Mouse (Mus musculus) limb, embryonic 13.5 days (tissue): ENCODE measurements at regions not wholly inside any gene's neighbourhood (a gene's known extent, or its start where the extent isn't known, plus 50 kb on each side); places are given as distances from the start of the nearest gene placed in this dataset.

Experiments
- ATAC-seq: fragments of 200-750 bp; cut with Nextera tagmentation; 2 replicates; pipeline ENCODE4 v1.8.0; 2017; ENCODE audit warnings: low read depth, moderate number of reproducible peaks, moderate TSS enrichment; ENCODE audit not compliant: low FRiP score
- H3K27ac ChIP-seq: fragments of 300-500 bp; sonication (generic); 2 replicates; pipeline ENCODE4 v1.5.1; 2015; ENCODE audit warnings: inconsistent platforms, mild to moderate bottlenecking, moderate library complexity
- H3K27me3 ChIP-seq: fragments of 300-500 bp; sonication (generic); 2 replicates; pipeline ENCODE4 v1.6.1; 2015; ENCODE audit warnings: mild to moderate bottlenecking, inconsistent platforms
- H3K36me3 ChIP-seq: fragments of 300-500 bp; sonication (generic); 2 replicates; pipeline ENCODE4 v1.6.1; 2015; ENCODE audit warnings: inconsistent platforms, mild to moderate bottlenecking, moderate library complexity
- H3K4me1 ChIP-seq: fragments of 300-500 bp; sonication (generic); 2 replicates; pipeline ENCODE4 v1.6.1; 2015; ENCODE audit warnings: inconsistent platforms
- H3K4me2 ChIP-seq: fragments of 300-500 bp; sonication (generic); replicated peaks from 2 replicates; pipeline ENCODE4 v1.6.1; 2015; ENCODE audit warnings: inconsistent platforms, mild to moderate bottlenecking, moderate library complexity
- H3K4me3 ChIP-seq: fragments of 300-500 bp; sonication (generic); 2 replicates; pipeline ENCODE4 v1.5.1; 2015; ENCODE audit warnings: moderate library complexity, mild to moderate bottlenecking, inconsistent platforms
- H3K9ac ChIP-seq: fragments of 300-500 bp; sonication (generic); 2 replicates; pipeline ENCODE4 v1.6.1; 2015; ENCODE audit warnings: mild to moderate bottlenecking, inconsistent platforms
- H3K9me3 ChIP-seq: fragments of 300-500 bp; sonication (generic); 2 replicates; pipeline ENCODE4 v1.6.1; 2016; ENCODE audit warnings: inconsistent platforms
- WGBS: fragments of 180-500 bp; shearing (Covaris S2); methylation state at CpG from one replicate; pipeline ENCODE4 v1.1.7; 2015; 5-methylcytosine and 5-hydroxymethylcytosine counted together

- 61% methylated on average over 12 of the region's 12 CpGs for WGBS
- H3K4me2 ChIP-seq: peak overlapping the region; percentile 34
Observed at GRCm38 (mm10) chr11:65475302-65475701, 205.5 kb upstream of the Myocd start.

GRCm38 (mm10) chr11:65469762-65470741 lies 200.3 kb upstream of the Myocd start:
- no peak overlapping the region for H3K27ac ChIP-seq
- 83% methylated on average over 9 of the region's 9 CpGs for WGBS
- H3K4me1 ChIP-seq: peaks cover 2% of the 10 kb centered on the region; the same call in 1 of the 2 replicates
- ATAC-seq: no peak
- H3K36me3 ChIP-seq: no peaks in the 10 kb centered on the region
- H3K9me3 ChIP-seq: no peaks in the 10 kb centered on the region
- H3K4me3 ChIP-seq: no peak overlapping the region
- no peaks in the 10 kb centered on the region for H3K27me3 ChIP-seq
- no peak overlapping the region for H3K4me2 ChIP-seq
- no peak overlapping the region for H3K9ac ChIP-seq

More at GRCm38 (mm10) chr11:65475302-65475701, 205.5 kb upstream of the Myocd start:
- H3K4me3 ChIP-seq: no peak overlapping the region
- H3K27ac ChIP-seq: no peak overlapping the region
- no peaks in the 10 kb centered on the region for H3K9me3 ChIP-seq
- no peaks in the 10 kb centered on the region for H3K36me3 ChIP-seq
- peaks cover 22% of the 10 kb centered on the region for H3K4me1 ChIP-seq
- peaks cover 4% of the 10 kb centered on the region; the same call in 1 of the 2 replicates for H3K27me3 ChIP-seq
- ATAC-seq: peak; percentile 77
- H3K9ac ChIP-seq: no peak overlapping the region

GRCm38 (mm10) chr11:65461044-65461443 lies 191.3 kb upstream of the Myocd start:
- Histone ChIP-seq H3K4me2 (no peak overlapping the region), H3K36me3 (no peaks in the 10 kb centered on the region), H3K4me3 (no peak overlapping the region), H3K9ac (no peak overlapping the region), H3K4me1 (no peaks in the 10 kb centered on the region), H3K27ac (no peak overlapping the region), H3K9me3 (no peaks in the 10 kb centered on the region), H3K27me3 (no peaks in the 10 kb centered on the region)
- ATAC-seq: no peak
- 63% methylated on average over 4 of the region's 4 CpGs for WGBS

GRCm38 (mm10) chr11:65448436-65448835 lies 178.6 kb upstream of the Myocd start:
- Histone ChIP-seq H3K9ac (no peak overlapping the region), H3K4me1 (no peaks in the 10 kb centered on the region), H3K4me3 (no peak overlapping the region), H3K36me3 (no peaks in the 10 kb centered on the region), H3K4me2 (no peak overlapping the region), H3K9me3 (no peaks in the 10 kb centered on the region), H3K27me3 (no peaks in the 10 kb centered on the region), H3K27ac (no peak overlapping the region)
- WGBS: 84% methylated on average over 3 of the region's 3 CpGs
- ATAC-seq: no peak

- Histone ChIP-seq H3K9me3 (no peaks in the 10 kb centered on the region), H3K4me1 (no peaks in the 10 kb centered on the region), H3K4me2 (no peak overlapping the region), H3K9ac (no peak overlapping the region), H3K4me3 (no peak overlapping the region), H3K27me3 (no peaks in the 10 kb centered on the region), H3K36me3 (no peaks in the 10 kb centered on the region), H3K27ac (no peak overlapping the region)
- no peak for ATAC-seq
- 85% methylated on average over 11 of the region's 11 CpGs for whole genome bisulfite sequencing
Observed at GRCm38 (mm10) chr11:65443466-65444024, 173.8 kb upstream of the Myocd start.

GRCm38 (mm10) chr11:65435699-65436161 lies 165.9 kb upstream of the Myocd start:
- no peak overlapping the region for H3K27ac ChIP-seq
- ATAC-seq: no peak

GRCm38 (mm10) chr11:65421889-65422288 lies 152.1 kb upstream of the Myocd start:
- Histone ChIP-seq H3K9ac (no peak overlapping the region), H3K4me1 (no peaks in the 10 kb centered on the region), H3K27ac (no peak overlapping the region), H3K36me3 (no peaks in the 10 kb centered on the region), H3K27me3 (no peaks in the 10 kb centered on the region), H3K4me2 (no peak overlapping the region), H3K9me3 (no peaks in the 10 kb centered on the region), H3K4me3 (no peak overlapping the region)
- no peak for ATAC-seq
- 36% methylated on average over 1 of the region's 1 CpGs for WGBS

More at GRCm38 (mm10) chr11:65435699-65436161, 165.9 kb upstream of the Myocd start:
- H3K9ac ChIP-seq: no peak overlapping the region
- peaks cover 16% of the 10 kb centered on the region; the same call in 1 of the 2 replicates for H3K4me1 ChIP-seq
- H3K9me3 ChIP-seq: no peaks in the 10 kb centered on the region
- H3K36me3 ChIP-seq: no peaks in the 10 kb centered on the region
- 34% methylated on average over 4 of the region's 4 CpGs for WGBS
- no peaks in the 10 kb centered on the region for H3K27me3 ChIP-seq
- H3K4me2 ChIP-seq: no peak overlapping the region
- no peak overlapping the region for H3K4me3 ChIP-seq

- H3K9ac ChIP-seq: no peak overlapping the region
- H3K36me3 ChIP-seq: no peaks in the 10 kb centered on the region
- no peak overlapping the region for H3K4me3 ChIP-seq
- H3K27me3 ChIP-seq: no peaks in the 10 kb centered on the region
- no peak for ATAC-seq
- no peak overlapping the region for H3K27ac ChIP-seq
- no peaks in the 10 kb centered on the region for H3K9me3 ChIP-seq
- no peak overlapping the region for H3K4me2 ChIP-seq
- 79% methylated on average over 1 of the region's 1 CpGs for WGBS
- no peaks in the 10 kb centered on the region for H3K4me1 ChIP-seq
Observed at GRCm38 (mm10) chr11:65408621-65409020, 138.8 kb upstream of the Myocd start.

GRCm38 (mm10) chr11:65402460-65403154 lies 132.8 kb upstream of the Myocd start:
- Histone ChIP-seq H3K4me2 (no peak overlapping the region), H3K4me1 (no peaks in the 10 kb centered on the region), H3K9ac (no peak overlapping the region), H3K9me3 (no peaks in the 10 kb centered on the region), H3K27me3 (no peaks in the 10 kb centered on the region), H3K36me3 (no peaks in the 10 kb centered on the region), H3K27ac (no peak overlapping the region), H3K4me3 (no peak overlapping the region)
- WGBS: 60% methylated on average over 12 of the region's 12 CpGs
- no peak for ATAC-seq

GRCm38 (mm10) chr11:65389238-65389637 lies 119.4 kb upstream of the Myocd start:
- Histone ChIP-seq H3K36me3 (no peaks in the 10 kb centered on the region), H3K9ac (no peak overlapping the region), H3K4me3 (no peak overlapping the region), H3K4me1 (peaks cover 11% of the 10 kb centered on the region), H3K27me3 (no peaks in the 10 kb centered on the region), H3K27ac (no peak overlapping the region), H3K4me2 (no peak overlapping the region), H3K9me3 (no peaks in the 10 kb centered on the region)
- ATAC-seq: no peak
- 87% methylated on average over 3 of the region's 3 CpGs for WGBS

- Histone ChIP-seq H3K36me3 (no peaks in the 10 kb centered on the region), H3K4me3 (no peak overlapping the region), H3K4me2 (0 out of 2 replicates have a peak overlapping the region, but pooled peaks have one; percentile 27), H3K4me1 (peaks cover 10% of the 10 kb centered on the region), H3K27me3 (no peaks in the 10 kb centered on the region), H3K27ac (0 out of 2 replicates have a peak overlapping the region, but pooled peaks have one; percentile 1), H3K9ac (no peak overlapping the region), H3K9me3 (no peaks in the 10 kb centered on the region)
- WGBS: 32% methylated on average over 14 of the region's 14 CpGs
- no peak for ATAC-seq
Observed at GRCm38 (mm10) chr11:65386291-65387061, 116.7 kb upstream of the Myocd start.
